Mouse (Mus musculus) limb, embryonic 14.5 days (tissue): ENCODE measurements around the gene Zfp275. TPM values are rescaled to one million over a fixed set of nuclear protein-coding genes. Genes with fewer than 3 reads are reported as not detected.

Experiments
- ATAC-seq: fragments of 200-750 bp; cut with Nextera tagmentation; 2 replicates; pipeline ENCODE4 v1.8.0; 2017; ENCODE audit warnings: low read depth, moderate number of reproducible peaks, moderate TSS enrichment; ENCODE audit not compliant: low FRiP score
- DNase-seq: peaks from one replicate; pipeline ENCODE4 v3.0.0-alpha.2; 2015; ENCODE audit warnings: low spot score
- H3K27ac ChIP-seq: fragments of 300-500 bp; sonication (generic); replicated peaks from 2 replicates; pipeline ENCODE4 v1.5.1; 2014; ENCODE audit warnings: low read depth, mild to moderate bottlenecking, low read length, moderate library complexity, mixed read lengths
- H3K27me3 ChIP-seq: fragments of 300-500 bp; sonication (generic); 2 replicates; pipeline ENCODE4 v1.6.1; 2014; ENCODE audit warnings: low read length, mixed read lengths; ENCODE audit not compliant: control insufficient read depth, insufficient read depth
- H3K36me3 ChIP-seq: fragments of 300-500 bp; sonication (generic); 2 replicates; pipeline ENCODE4 v1.6.1; 2014; ENCODE audit warnings: mild to moderate bottlenecking, low read length, moderate library complexity, mixed read lengths; ENCODE audit not compliant: control insufficient read depth, insufficient read depth
- H3K4me1 ChIP-seq: fragments of 300-500 bp; sonication (generic); 2 replicates; pipeline ENCODE4 v1.6.1; 2014; ENCODE audit warnings: antibody characterized with exemption, low read length, mixed read lengths; ENCODE audit not compliant: control insufficient read depth, insufficient read depth
- H3K4me2 ChIP-seq: fragments of 300-500 bp; sonication (generic); replicated peaks from 2 replicates; pipeline ENCODE4 v1.6.1; 2014; ENCODE audit warnings: low read depth, mild to moderate bottlenecking, low read length, moderate library complexity; ENCODE audit not compliant: severe bottlenecking
- H3K4me3 ChIP-seq: fragments of 300-500 bp; sonication (generic); replicated peaks from 2 replicates; pipeline ENCODE4 v1.5.1; 2014; ENCODE audit warnings: low read length
- H3K9ac ChIP-seq: fragments of 300-500 bp; sonication (generic); 2 replicates; pipeline ENCODE4 v1.6.1; 2014; ENCODE audit warnings: mild to moderate bottlenecking, low read depth, low read length, moderate library complexity; ENCODE audit not compliant: severe bottlenecking
- H3K9me3 ChIP-seq: fragments of 300-500 bp; sonication (generic); 2 replicates; pipeline ENCODE4 v1.6.1; 2016; ENCODE audit warnings: low read length; ENCODE audit not compliant: control insufficient read depth
- POLR2A ChIP-seq: fragments of 200-500 bp; IDR thresholded peaks from 2 replicates; pipeline ENCODE4 v1.8.0; 2012; ENCODE audit warnings: inconsistent platforms, mild to moderate bottlenecking, moderate library complexity, borderline replicate concordance; ENCODE audit not compliant: insufficient read depth, insufficient read length; ENCODE audit errors: extremely low read depth
- WGBS: fragments of 180-500 bp; shearing (Covaris S2); extraction: QIAGEN DNeasy Blood & Tissue Kit; methylation state at CpG from one replicate; pipeline ENCODE4 v1.1.7; 2014; 5-methylcytosine and 5-hydroxymethylcytosine counted together
- polyA plus RNA-seq, 2 experiments: library from polyadenylated mRNA; depleted of rRNA in 1 of 2; stranded (reverse) in 1 of 2; unstranded in 1 of 2; fragments of >200 nt; fragmentation: Nextera tagmentation in 1 of 2; extraction: Ambion mirVana in 1 of 2; gene quantifications; 2 replicates each; pipeline versions ENCODE4 v1.2.1 to v1.2.3; 2012 to 2014

Zfp275 gene
- polyA plus RNA-seq, 2 experiments, result 24.0 to 38.1 TPM

DNA sequence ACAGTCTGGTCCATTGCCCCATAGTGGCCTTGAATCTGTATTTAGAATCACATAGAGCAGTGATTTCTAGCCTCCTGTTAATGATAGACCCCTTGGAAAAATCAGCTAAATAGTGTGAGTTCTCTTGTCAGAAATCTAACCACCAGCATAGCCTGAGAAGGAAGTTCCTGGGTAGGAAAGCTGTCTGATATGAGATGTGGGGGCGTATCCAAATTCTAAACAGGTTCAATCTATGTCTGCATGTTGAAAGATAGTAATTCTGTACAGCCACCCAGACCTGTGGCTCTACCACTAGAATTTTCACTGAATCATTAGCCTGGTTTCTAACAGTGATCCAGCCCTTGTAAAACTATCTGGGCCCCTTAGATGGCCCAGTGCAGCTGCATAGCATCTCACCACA is 1.4 kb downstream of the Zfp275 start:
- TF ChIP-seq POLR2A, result no peak
- Histone ChIP-seq H3K9ac (no peak overlapping the region), H3K36me3 (peaks cover 8% of the 10 kb centered on the region; the same call in 1 of the 2 replicates), H3K4me2 (peak overlapping the region; percentile 53), H3K4me1 (no peaks in the 10 kb centered on the region), H3K4me3 (peak overlapping the region; percentile 57; the same call in 1 of the 2 replicates), H3K27me3 (no peaks in the 10 kb centered on the region), H3K9me3 (no peaks in the 10 kb centered on the region), H3K27ac (no peak overlapping the region)
- ATAC-seq (no peak), DNase-seq (no peak)
- WGBS, result 73% methylated on average over 1 of the region's 1 CpGs

DNA sequence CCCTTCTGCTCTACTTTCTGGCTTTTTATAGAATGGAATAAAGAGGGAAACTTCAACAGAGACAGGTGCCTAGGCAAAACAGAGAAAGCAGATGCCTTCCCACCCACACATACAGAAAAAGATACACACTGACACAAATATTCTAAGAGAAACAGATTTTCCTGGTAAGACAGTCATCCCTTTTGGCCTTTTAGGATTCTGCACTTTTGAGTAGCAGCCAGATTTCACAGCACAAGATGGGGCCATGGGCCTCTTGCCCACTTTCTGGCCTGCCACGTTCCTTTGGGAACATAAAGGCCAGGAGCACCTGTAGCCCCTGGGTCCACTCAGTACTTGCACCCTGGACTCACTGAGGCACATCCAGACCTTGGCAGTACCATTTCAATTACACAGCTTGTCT is 1.9 kb downstream of the Zfp275 start:
- 75% methylated on average over 1 of the region's 1 CpGs for WGBS
- H3K9me3 ChIP-seq, result no peaks in the 10 kb centered on the region
- H3K9ac ChIP-seq, result no peak overlapping the region
- H3K4me3 ChIP-seq, result no peak overlapping the region
- no peak overlapping the region for H3K4me2 ChIP-seq
- DNase-seq (no peak), ATAC-seq (no peak)
- no peaks in the 10 kb centered on the region for H3K27me3 ChIP-seq
- TF ChIP-seq POLR2A, result no peak
- no peaks in the 10 kb centered on the region for H3K4me1 ChIP-seq
- H3K36me3 ChIP-seq, result peaks cover 8% of the 10 kb centered on the region; the same call in 1 of the 2 replicates
- H3K27ac ChIP-seq, result no peak overlapping the region

DNA sequence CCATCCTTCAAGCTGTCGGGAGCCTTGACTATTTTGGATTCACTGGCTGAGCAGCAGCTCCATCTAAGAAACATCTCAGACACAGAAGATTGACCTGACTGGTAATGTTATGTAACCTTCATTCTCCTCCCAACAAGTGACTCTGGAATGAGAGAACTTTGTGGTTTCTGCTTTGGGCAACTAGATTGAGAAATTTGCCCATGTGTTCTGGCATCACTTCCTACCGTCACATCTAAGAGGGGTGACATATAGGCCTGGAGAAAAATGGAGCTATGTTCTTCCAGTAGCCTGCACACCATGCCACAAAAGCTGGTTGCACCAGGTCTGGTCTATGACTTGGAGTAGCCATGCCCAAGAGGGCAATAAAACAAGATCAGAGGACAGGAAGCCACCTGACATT is 13.7 kb downstream of the Zfp275 start:
- Histone ChIP-seq H3K4me1 (no peaks in the 10 kb centered on the region), H3K36me3 (peaks cover 55% of the 10 kb centered on the region), H3K4me2 (no peak overlapping the region), H3K27ac (no peak overlapping the region), H3K9ac (no peak overlapping the region), H3K27me3 (no peaks in the 10 kb centered on the region), H3K4me3 (no peak overlapping the region), H3K9me3 (no peaks in the 10 kb centered on the region)
- 94% methylated on average over 2 of the region's 2 CpGs for WGBS
- TF ChIP-seq POLR2A, result no peak
- DNase-seq, result no peak
- ATAC-seq, result no peak

DNA sequence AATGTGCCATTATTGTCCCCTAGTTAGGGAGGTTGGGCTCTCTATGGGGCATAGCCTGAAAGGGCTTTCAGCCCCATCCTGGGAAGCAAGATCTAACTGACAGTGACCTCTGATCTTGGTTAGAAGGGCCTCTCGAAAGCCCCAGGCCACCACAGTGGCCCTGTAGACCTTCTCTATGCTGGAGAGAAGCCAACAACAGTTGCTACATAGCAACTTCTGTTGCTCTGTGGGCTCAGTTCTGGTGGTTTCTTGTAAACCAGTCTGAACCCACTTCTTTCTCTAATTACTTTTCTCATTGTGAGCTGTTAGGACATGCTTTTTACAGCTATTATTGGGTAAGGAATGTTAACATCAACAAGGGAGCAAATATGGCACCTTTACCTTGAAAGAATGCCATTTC is 14.3 kb downstream of the Zfp275 start:
- Histone ChIP-seq H3K9me3 (no peaks in the 10 kb centered on the region), H3K4me3 (no peak overlapping the region), H3K4me1 (no peaks in the 10 kb centered on the region), H3K27me3 (no peaks in the 10 kb centered on the region), H3K4me2 (no peak overlapping the region), H3K9ac (no peak overlapping the region), H3K36me3 (peaks cover 49% of the 10 kb centered on the region), H3K27ac (no peak overlapping the region)
- DNase-seq (no peak), ATAC-seq (no peak)
- no peak for TF ChIP-seq POLR2A
- WGBS, result 67% methylated on average over 1 of the region's 1 CpGs

DNA sequence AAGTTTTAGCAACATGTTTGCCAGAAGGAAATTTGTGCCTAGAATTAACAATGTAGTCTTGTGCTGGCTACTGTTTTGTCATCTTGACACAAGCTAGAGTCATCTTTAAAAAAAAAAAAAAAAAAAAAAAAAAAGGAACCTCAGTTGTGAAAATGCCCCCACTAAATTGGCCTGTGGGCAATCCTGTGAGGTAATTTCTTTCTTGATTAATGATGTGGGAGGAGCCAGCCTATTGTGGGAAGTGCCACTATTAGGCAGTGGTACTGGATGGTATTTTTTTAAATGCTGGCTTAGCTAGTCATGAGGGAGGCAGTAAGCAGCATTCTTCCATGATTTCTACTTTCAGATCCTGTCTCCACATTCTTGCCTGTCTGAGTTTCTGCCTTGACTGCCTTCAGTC is 20.9 kb downstream of the Zfp275 start:
- Histone ChIP-seq H3K9ac (no peak overlapping the region), H3K27ac (no peak overlapping the region), H3K4me2 (no peak overlapping the region), H3K27me3 (no peaks in the 10 kb centered on the region), H3K9me3 (no peaks in the 10 kb centered on the region), H3K4me1 (no peaks in the 10 kb centered on the region), H3K36me3 (peaks cover 6% of the 10 kb centered on the region; the same call in 1 of the 2 replicates), H3K4me3 (no peak overlapping the region)
- no peak for TF ChIP-seq POLR2A
- DNase-seq (no peak), ATAC-seq (no peak)

DNA sequence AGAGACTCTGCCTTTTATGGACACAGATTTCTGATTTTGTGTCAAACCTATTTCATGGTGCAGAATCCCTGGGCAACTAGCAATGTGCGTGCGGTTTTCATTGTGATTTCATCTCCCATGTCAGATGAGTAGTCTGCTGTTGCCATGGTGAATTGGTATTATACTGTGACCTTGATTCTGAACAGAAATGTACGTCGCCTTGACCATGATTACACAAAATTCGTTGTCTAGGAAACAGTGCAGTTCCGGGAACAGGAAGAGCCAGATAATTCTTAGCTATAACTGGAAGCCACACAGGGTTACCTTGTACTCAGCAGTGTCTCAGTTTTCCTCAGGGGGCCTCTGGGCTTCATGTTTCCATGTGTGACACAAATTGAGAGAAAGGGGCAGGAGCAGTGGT is 42.0 kb downstream of the Zfp275 start:
- DNase-seq, result no peak
- 79% methylated on average over 6 of the region's 6 CpGs for WGBS

More for the DNA sequence above, 42.0 kb downstream of the Zfp275 start:
- no peak for ATAC-seq
- H3K27ac ChIP-seq, result no peak overlapping the region
- H3K9ac ChIP-seq, result no peak overlapping the region
- H3K4me2 ChIP-seq, result no peak overlapping the region
- H3K36me3 ChIP-seq, result no peaks in the 10 kb centered on the region
- H3K4me3 ChIP-seq, result no peak overlapping the region
- TF ChIP-seq POLR2A, result no peak
- no peaks in the 10 kb centered on the region for H3K27me3 ChIP-seq
- no peaks in the 10 kb centered on the region for H3K4me1 ChIP-seq
- H3K9me3 ChIP-seq, result no peaks in the 10 kb centered on the region
